Mouse (Mus musculus) neutrophil, adult 59 days (primary cell): Measurements from ENCODE around the gene Mrps26. TPM values are rescaled to one million over a fixed set of nuclear protein-coding genes. Genes with fewer than 3 reads are reported as not detected.

Experiments used
- total RNA-seq, 2 experiments: library from RNA; stranded (reverse); gene quantifications; 1 replicate in 1 of 2; 2 replicates in 1 of 2; pipeline ENCODE4 v1.2.4; 2023

Gene Mrps26
- 10 to 100 TPM; 28.4 to 29.3 TPM for total RNA-seq

GRCm38 (mm10) chr2:130563212-130564055, at the start of gene Mrps26:
Gene Mrps26, plus strand, starts transcription at chr2:130563742.

DNA sequence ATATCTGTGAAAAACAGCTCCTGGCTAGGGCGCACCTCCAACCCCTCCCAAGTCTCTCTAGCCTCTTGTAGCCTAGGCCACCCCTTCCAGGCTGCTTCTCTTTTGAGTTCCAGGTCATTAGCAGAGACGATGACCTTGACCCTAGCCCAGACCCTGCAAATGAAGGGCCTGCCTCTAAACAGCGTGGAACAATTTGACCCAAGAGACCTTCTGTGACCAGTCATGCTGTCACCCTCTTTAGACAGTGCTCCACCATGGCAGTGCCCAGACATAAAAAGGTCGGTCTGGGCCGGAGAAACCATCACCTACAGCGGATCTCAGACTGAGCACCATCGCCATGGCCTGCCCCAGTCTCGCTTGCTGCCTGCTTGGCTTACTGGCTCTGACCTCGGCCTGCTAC, 12.3 kb downstream of the Mrps26 start, which contains the start of gene Oxt:
Gene Oxt (plus strand): TSS at position 301 of the 400 bp plus-strand sequence.

GRCm38 (mm10) chr2:130582552-130582951, 19.0 kb downstream of the Mrps26 start, which contains the start of gene Avp:
Gene Avp, minus strand, starts transcription at chr2:130582554.

Other genes with a start within 250 kb of the Mrps26 start
- gene Cpxm1, start 166.2 kb upstream of the Mrps26 start, total RNA-seq: under 1 TPM in 1 of 2 experiments, not detected in 1; 0.98 TPM
- not detected for gene Gm28372, start 158.5 kb upstream of the Mrps26 start, total RNA-seq
- not detected for gene 1700020A23Rik, start 158.5 kb upstream of the Mrps26 start, total RNA-seq
- not detected for gene Tmem239, start 157.3 kb upstream of the Mrps26 start, total RNA-seq
- 10 to 100 TPM; 61.4 to 71.7 TPM for gene Vps16, start 139.4 kb upstream of the Mrps26 start, total RNA-seq
- 10 to 100 TPM; 13.5 to 16.4 TPM for gene Pced1a, start 139.0 kb upstream of the Mrps26 start, total RNA-seq
- gene Ptpra, start 113.5 kb upstream of the Mrps26 start, total RNA-seq: 10 to 100 TPM; 80.7 to 83.5 TPM
- not detected for gene Oxt, start 12.4 kb downstream of the Mrps26 start, total RNA-seq
- gene Avp, start 18.8 kb downstream of the Mrps26 start, total RNA-seq: not detected
- gene Fastkd5, start 66.3 kb downstream of the Mrps26 start, total RNA-seq: 1 to 10 TPM; 3.8 to 4.4 TPM
- 1 to 10 TPM; 2.8 to 3.2 TPM for gene Ubox5, start 66.3 kb downstream of the Mrps26 start, total RNA-seq
- under 1 TPM; 0.73 to 0.78 TPM for gene Lzts3, start 79.1 kb downstream of the Mrps26 start, total RNA-seq
- gene Ddrgk1, start 100.9 kb downstream of the Mrps26 start, total RNA-seq: 10 to 100 TPM; 35.6 to 38.1 TPM
- gene Itpa, start 103.9 kb downstream of the Mrps26 start, total RNA-seq: 1 to 10 TPM; 9.3 to 9.5 TPM
- not detected for gene Slc4a11, start 133.8 kb downstream of the Mrps26 start, total RNA-seq